In the genomic region with DNA sequence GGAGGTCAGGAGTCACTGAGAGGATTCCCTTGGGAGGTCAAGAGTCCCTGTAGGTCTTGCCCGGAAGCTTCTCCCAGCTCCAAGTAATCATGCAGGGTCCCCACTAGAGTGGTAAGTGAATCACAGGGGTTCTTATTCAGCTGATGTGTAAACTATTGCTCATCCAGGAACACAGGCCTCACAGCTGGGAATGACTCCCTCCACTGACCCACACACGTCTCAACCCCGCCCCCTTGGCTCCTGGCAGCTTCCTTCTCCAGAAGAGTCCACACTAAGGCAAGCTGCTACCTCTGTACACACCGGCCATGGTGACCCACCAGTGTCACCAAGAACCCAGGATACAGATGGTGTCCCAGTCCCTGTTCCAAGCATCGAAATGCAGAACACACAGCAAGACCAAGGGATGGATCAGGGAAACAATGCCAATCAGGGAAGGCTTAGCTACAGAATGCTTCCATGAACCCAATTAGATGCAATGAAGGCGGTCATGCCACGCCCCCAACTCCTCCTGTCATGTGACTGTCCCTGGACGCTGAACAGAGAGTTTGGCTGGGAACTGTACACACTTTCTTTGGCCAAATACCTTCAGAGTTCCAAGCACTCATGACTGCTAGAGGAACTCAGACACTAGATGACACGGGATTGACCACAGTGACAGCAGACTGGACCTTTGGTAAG, we compare ENCODE assay signal across 11 mouse cellular contexts. TPM values are rescaled to one million over a fixed set of nuclear protein-coding genes. Genes with fewer than 3 reads are reported as not detected.
A peak's percentile ranks its signal among the peaks of the same experiment; 100 is the strongest.
DNase-seq lines count a peak whose midpoint lies in the region; ATAC-seq and TF ChIP-seq lines count a peak whose summit lies in the region.
"Had no signal": no experiment of that assay in that cellular context is flagged by ENCODE, and none has a peak within 500 bp of the region (broad histone marks: within the 10 kb centered on the region; RNA-seq: fewer than 3 reads in every experiment).

No protein-coding gene starts in this region.

- no peak for TF ChIP-seq CTCF in MEL (IDR thresholded peaks at IDR 0.05 in 2 of 3, conservative IDR thresholded peaks at IDR 0.05 in 1 of 3; ENCODE audit: control insufficient read depth in 1 of 3, insufficient read depth in 1 of 3, low read depth in 2 of 3, low read length in 3 of 3, poor library complexity in 1 of 3, severe bottlenecking in 1 of 3)
- TF ChIP-seq CTCF in olfactory bulb, adult 2 months (IDR thresholded peaks at IDR 0.05; ENCODE audit: insufficient read depth, low read depth, low read length): no peak

- no peak overlapping the region for H3K4me2 ChIP-seq in hindbrain, embryonic 11.5 days (replicated peaks; ENCODE audit: low read depth, low read length)

- no peaks in the 10 kb centered on the region for H3K79me2 ChIP-seq in MEL (ENCODE audit: control insufficient read depth, insufficient read depth, low read length, poor library complexity)

- TF ChIP-seq RAD21 in MEL (IDR thresholded peaks at IDR 0.05; ENCODE audit: low read depth, low read length): no peak

- H3K36me3 ChIP-seq in hindbrain, embryonic 10.5 days: peaks cover 27% of the 10 kb centered on the region
- no peaks in the 10 kb centered on the region for H3K36me3 ChIP-seq in hindbrain, embryonic 11.5 days (ENCODE audit: control insufficient read depth, insufficient read depth, low read length)
- peaks cover 0 to 13% of the 10 kb centered on the region in 2 experiments; a peak in 2 of 4 replicates for H3K36me3 ChIP-seq in MEL (ENCODE audit: control insufficient read depth in 1 of 2, insufficient read depth in 2 of 2, low read length in 2 of 2)

- ATAC-seq in hindbrain, embryonic 11.5 days (ENCODE audit: low FRiP score): no peak
- ATAC-seq in monocyte, adult 5-6 weeks (replicated peaks; ENCODE audit: insufficient number of reproducible peaks, low FRiP score, low TSS enrichment, poor library complexity, severe bottlenecking): no peak

- H3K27ac ChIP-seq in hindbrain, embryonic 10.5 days: peak overlapping the region; percentile 83; the same call in 1 of the 2 replicates
- H3K27ac ChIP-seq in hindbrain, embryonic 11.5 days (ENCODE audit: low read depth, low read length): no peak overlapping the region
- H3K27ac ChIP-seq in MEL (ENCODE audit: control insufficient read depth, low read depth, low read length): no peak overlapping the region
- H3K27ac ChIP-seq in olfactory bulb, adult 2 months (ENCODE audit: insufficient read depth, low read depth, low read length): 0 out of 2 replicates have a peak overlapping the region, but pooled peaks have one; percentile 27
- H3K27ac ChIP-seq: embryonic facial prominence, embryonic 13.5 days; macrophage had no signal

- TF ChIP-seq POLR2A in MEL (IDR thresholded peaks at IDR 0.05; ENCODE audit: control insufficient read depth in 1 of 2, insufficient read depth in 1 of 2, low read depth in 1 of 2, low read length in 2 of 2, poor library complexity in 1 of 2): no peak
- no peak for TF ChIP-seq POLR2A in olfactory bulb, adult 2 months (IDR thresholded peaks at IDR 0.05; ENCODE audit: insufficient read depth, low read depth, low read length)

- TF ChIP-seq EP300 in MEL (IDR thresholded peaks at IDR 0.05; ENCODE audit: low read depth in 1 of 2, low read length in 2 of 2): no peak

- no peak for DNase-seq in hindbrain, embryonic 10.5 days (ENCODE audit: low spot score)
- no peak for DNase-seq in hindbrain, embryonic 11.5 days (ENCODE audit: low spot score)
- no peak for DNase-seq in MEL (ENCODE audit: low read depth, low spot score)
- DNase-seq in gastrocnemius, postnatal 10 days: peak; percentile 58
- DNase-seq in kidney, postnatal 14 days: peak; percentile 75
- no peak for DNase-seq in right cerebral cortex, postnatal 36 days (ENCODE audit: low spot score in 2 of 2)

- no peaks in the 10 kb centered on the region for H3K27me3 ChIP-seq in hindbrain, embryonic 10.5 days (ENCODE audit: insufficient read depth, poor library complexity, severe bottlenecking)
- H3K27me3 ChIP-seq in hindbrain, embryonic 11.5 days (ENCODE audit: control insufficient read depth, insufficient read depth, low read length): no peaks in the 10 kb centered on the region
- H3K27me3 ChIP-seq in MEL (ENCODE audit: control insufficient read depth in 1 of 2, insufficient read depth in 2 of 2, low read length in 2 of 2): no peaks in the 10 kb centered on the region
- H3K27me3 ChIP-seq: CH12.LX; embryonic facial prominence, embryonic 13.5 days had no signal

- H3K9ac ChIP-seq in hindbrain, embryonic 11.5 days (ENCODE audit: low read depth, low read length): no peak overlapping the region
- no peak overlapping the region for H3K9ac ChIP-seq in MEL (ENCODE audit: control insufficient read depth, low read depth, low read length, poor library complexity, severe bottlenecking)
- H3K9ac ChIP-seq: embryonic facial prominence, embryonic 13.5 days had no signal

- H3K4me3 ChIP-seq in hindbrain, embryonic 10.5 days: no peak overlapping the region
- no peak overlapping the region for H3K4me3 ChIP-seq in hindbrain, embryonic 11.5 days (ENCODE audit: low read depth, low read length)
- H3K4me3 ChIP-seq in MEL (ENCODE audit: control insufficient read depth in 1 of 2, insufficient read depth in 1 of 2, low read depth in 2 of 2, low read length in 2 of 2): no peak overlapping the region
- no peak overlapping the region for H3K4me3 ChIP-seq in olfactory bulb, adult 2 months (ENCODE audit: insufficient read depth, low read depth, low read length)
- H3K4me3 ChIP-seq: embryonic facial prominence, embryonic 13.5 days had no signal

- 66% methylated on average over 9 of the region's 9 CpGs for WGBS in hindbrain, embryonic 10.5 days
- WGBS in hindbrain, embryonic 11.5 days: 69% methylated on average over 9 of the region's 9 CpGs
- 46% methylated on average over 9 of the region's 9 CpGs for WGBS in olfactory bulb, adult 2 months

- no peaks in the 10 kb centered on the region for H3K9me3 ChIP-seq in hindbrain, embryonic 10.5 days
- no peaks in the 10 kb centered on the region for H3K9me3 ChIP-seq in hindbrain, embryonic 11.5 days (ENCODE audit: control insufficient read depth, low read length)
- no peaks in the 10 kb centered on the region for H3K9me3 ChIP-seq in MEL (replicated peaks; ENCODE audit: insufficient read depth, low read length)
- H3K9me3 ChIP-seq: embryonic facial prominence, embryonic 13.5 days had no signal

- peaks cover 62% of the 10 kb centered on the region for H3K4me1 ChIP-seq in hindbrain, embryonic 10.5 days (replicated peaks)
- peaks cover 12% of the 10 kb centered on the region; the same call in 1 of the 2 replicates for H3K4me1 ChIP-seq in hindbrain, embryonic 11.5 days (replicated peaks; ENCODE audit: control insufficient read depth, insufficient read depth, low read length)
- peaks cover 12 to 29% of the 10 kb centered on the region in 2 experiments for H3K4me1 ChIP-seq in MEL (ENCODE audit: control insufficient read depth in 1 of 2, insufficient read depth in 2 of 2, low read length in 2 of 2)
- peaks cover 54% of the 10 kb centered on the region for H3K4me1 ChIP-seq in olfactory bulb, adult 2 months (ENCODE audit: control insufficient read depth, insufficient read depth, low read length)

TF ChIP-seq in MEL, 35 proteins besides CTCF, POLR2A, EP300 and RAD21:
- 0 out of 2 replicates have a peak, but pooled peaks have one; percentile 23 for TF ChIP-seq USF1 (IDR thresholded peaks at IDR 0.05; ENCODE audit: low read depth, low read length)
- TF ChIP-seq CHD2 (IDR thresholded peaks at IDR 0.05; ENCODE audit: low read length): no peak
- no peak for TF ChIP-seq HCFC1 (IDR thresholded peaks at IDR 0.05; ENCODE audit: low read depth, low read length)
- TF ChIP-seq NRF1 (IDR thresholded peaks at IDR 0.05; ENCODE audit: insufficient read depth, low read depth, low read length, poor library complexity, severe bottlenecking): no peak
- TF ChIP-seq KAT2A (conservative IDR thresholded peaks at IDR 0.05; ENCODE audit: low read depth, low read length): no peak
- no peak for TF ChIP-seq BHLHE40 (IDR thresholded peaks at IDR 0.05; ENCODE audit: borderline replicate concordance, low read depth, low read length)
- TF ChIP-seq MAFK (IDR thresholded peaks at IDR 0.05; ENCODE audit: borderline replicate concordance, low read depth, low read length): no peak

RNA-seq across cellular contexts. Expression of a gene that starts 18.0 kb away (rescaled TPM):
- polyA plus RNA-seq in hindbrain, embryonic 10.5 days (2016; fragmentation: Nextera tagmentation; extraction: Ambion mirVana): 14.8 and 16.9 TPM in 2 replicates
- polyA plus RNA-seq in hindbrain, embryonic 11.5 days (2014; fragmentation: Nextera tagmentation; extraction: Ambion mirVana): 27.9 and 30.3 TPM in 2 replicates
- total RNA-seq in MEL (2012; rRNA removed): 2.3 and 4.0 TPM in 2 replicates
- 1 to 10 TPM in 1 of 2 experiments, not detected in 1; 6.8 TPM for polyA plus RNA-seq in MEL (2012; ENCODE audit: insufficient read depth in 1 of 2, insufficient read length in 2 of 2, low read depth in 1 of 2, low replicate concordance in 2 of 2, missing spikeins in 1 of 2)
- total RNA-seq in gastrocnemius, postnatal 10 days (2021): 10 to 100 TPM; 11.1 to 11.2 TPM
- not detected in 2 replicates for polyA plus RNA-seq in olfactory bulb, adult 2 months (2012; ENCODE audit: insufficient read depth, insufficient read length, low replicate concordance, missing spikeins)
- total RNA-seq in monocyte, adult 5-6 weeks (2017): 11.1 to 23.4 TPM (median 17.9 TPM) in 3 replicates

RNA-seq across cellular contexts. Expression of a gene that starts 27.8 kb away (rescaled TPM):
- not detected in 2 replicates for polyA plus RNA-seq in hindbrain, embryonic 10.5 days (2016; fragmentation: Nextera tagmentation; extraction: Ambion mirVana)
- not detected in 2 replicates for polyA plus RNA-seq in hindbrain, embryonic 11.5 days (2014; fragmentation: Nextera tagmentation; extraction: Ambion mirVana)
- not detected in 2 replicates for total RNA-seq in MEL (2012; rRNA removed)
- under 1 TPM in 1 of 2 experiments, not detected in 1; 0.04 TPM for polyA plus RNA-seq in MEL (2012; ENCODE audit: insufficient read depth in 1 of 2, insufficient read length in 2 of 2, low read depth in 1 of 2, low replicate concordance in 2 of 2, missing spikeins in 1 of 2)
- total RNA-seq in gastrocnemius, postnatal 10 days (2021): not detected
- polyA plus RNA-seq in olfactory bulb, adult 2 months (2012; ENCODE audit: insufficient read depth, insufficient read length, low replicate concordance, missing spikeins): not detected in 2 replicates
- not detected in 3 replicates for total RNA-seq in monocyte, adult 5-6 weeks (2017)
- polyA plus RNA-seq: embryonic facial prominence, embryonic 13.5 days; macrophage had no signal

Comparison
In these comparisons a context has a peak if more than half of its experiments do, and no peak if none do; other contexts are left out.
1. H3K27ac ChIP-seq: peak in hindbrain, embryonic 10.5 days (single experiment) and olfactory bulb, adult 2 months (single experiment); none in hindbrain, embryonic 11.5 days (single experiment) and MEL (single experiment).
2. DNase-seq: peak in gastrocnemius, postnatal 10 days (single experiment) and kidney, postnatal 14 days (single experiment); none in hindbrain, embryonic 10.5 days (single experiment), hindbrain, embryonic 11.5 days (single experiment), MEL (single experiment) and right cerebral cortex, postnatal 36 days (0 of 2).